Mouse (Mus musculus): ENCODE results near the gene Hoxd4. TPM values are rescaled to one million over a fixed set of nuclear protein-coding genes. Genes with fewer than 3 reads are reported as not detected.

The Hoxd4 gene
- total RNA-seq, 2 experiments from 2014 or later, result 0.25 to 0.26 TPM

DNA sequence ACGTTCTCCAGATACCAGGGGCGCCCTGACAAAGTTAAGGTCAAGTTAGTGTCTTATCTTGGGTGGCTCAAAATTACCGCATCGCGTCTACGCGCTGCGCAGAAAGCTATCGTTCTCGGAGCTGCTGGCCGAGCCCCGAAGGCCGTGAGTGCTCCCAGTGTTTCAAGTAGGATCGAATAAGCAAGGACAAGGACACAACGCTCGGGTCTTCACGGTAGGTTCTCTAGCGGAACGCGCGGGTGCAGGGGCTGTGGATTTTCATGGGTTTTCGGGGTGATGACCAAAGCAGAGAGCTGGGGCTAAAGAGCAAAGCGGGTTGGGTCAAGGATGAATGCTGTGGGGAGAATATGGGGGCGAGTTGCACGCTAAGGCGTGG, 32.1 kb upstream of the Hoxd4 start:
- no peak for DNase-seq

DNA sequence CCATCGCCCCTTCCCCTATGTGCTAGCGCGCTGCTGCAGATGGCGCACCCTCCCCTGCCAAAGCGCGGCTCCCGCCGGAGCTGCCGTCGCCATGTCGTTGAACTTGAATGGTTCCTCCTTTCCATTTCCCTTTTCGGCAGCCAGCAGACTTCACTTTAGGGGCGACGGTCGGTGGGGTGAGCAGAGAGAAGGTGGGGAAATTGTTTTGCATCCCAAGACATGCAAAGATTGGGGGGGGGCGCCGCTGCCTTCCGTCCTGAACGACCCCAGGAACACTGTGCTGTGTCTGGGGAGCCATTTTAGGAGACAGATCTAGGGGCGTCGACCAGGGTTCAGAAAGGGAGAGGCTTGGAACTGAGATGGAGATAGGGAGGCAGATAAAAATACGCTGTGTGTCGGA, 31.7 kb upstream of the Hoxd4 start:
- DNase-seq, result no peak

DNA sequence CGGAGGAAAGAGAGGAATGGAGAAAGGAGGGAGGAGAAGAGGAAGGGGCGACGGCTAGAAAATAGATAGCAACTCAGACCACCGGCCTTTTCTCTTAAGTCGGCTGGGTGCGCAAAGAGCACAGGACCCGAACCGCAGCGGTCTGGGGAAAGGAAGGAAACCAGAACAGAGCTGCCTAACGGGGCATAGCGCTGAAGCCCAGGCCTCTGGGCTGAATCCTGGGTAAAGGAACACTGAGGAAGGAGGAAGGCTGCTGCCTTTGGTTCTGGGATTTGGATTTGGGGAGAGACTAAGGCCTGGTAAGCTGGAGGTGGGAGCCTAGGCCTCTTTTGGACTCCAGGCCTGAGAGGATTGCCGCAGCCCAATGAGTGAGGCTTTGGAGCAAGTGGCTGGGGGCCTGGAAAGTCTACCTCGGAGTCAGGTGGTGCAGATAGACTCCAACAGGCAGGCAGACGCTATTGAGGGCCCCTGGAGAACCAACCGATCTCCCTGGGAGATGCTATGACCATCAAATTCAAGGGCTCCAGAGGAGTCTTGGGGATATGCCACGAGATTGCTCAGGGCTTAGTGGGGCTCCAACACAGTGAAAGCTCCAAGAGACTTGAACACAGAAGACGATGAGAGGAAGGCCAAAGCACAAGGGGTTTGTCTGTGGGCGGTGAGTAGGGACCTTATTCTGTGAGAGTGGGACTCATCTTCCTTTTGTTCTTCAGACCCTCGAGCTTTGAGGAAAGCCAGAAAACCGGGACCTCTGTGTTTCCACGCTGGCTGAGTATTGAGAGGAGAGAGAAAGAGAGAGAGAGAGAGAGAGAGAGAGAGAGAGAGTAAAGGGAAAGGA, 30.9 kb upstream of the Hoxd4 start:
- DNase-seq, result no peak

DNA sequence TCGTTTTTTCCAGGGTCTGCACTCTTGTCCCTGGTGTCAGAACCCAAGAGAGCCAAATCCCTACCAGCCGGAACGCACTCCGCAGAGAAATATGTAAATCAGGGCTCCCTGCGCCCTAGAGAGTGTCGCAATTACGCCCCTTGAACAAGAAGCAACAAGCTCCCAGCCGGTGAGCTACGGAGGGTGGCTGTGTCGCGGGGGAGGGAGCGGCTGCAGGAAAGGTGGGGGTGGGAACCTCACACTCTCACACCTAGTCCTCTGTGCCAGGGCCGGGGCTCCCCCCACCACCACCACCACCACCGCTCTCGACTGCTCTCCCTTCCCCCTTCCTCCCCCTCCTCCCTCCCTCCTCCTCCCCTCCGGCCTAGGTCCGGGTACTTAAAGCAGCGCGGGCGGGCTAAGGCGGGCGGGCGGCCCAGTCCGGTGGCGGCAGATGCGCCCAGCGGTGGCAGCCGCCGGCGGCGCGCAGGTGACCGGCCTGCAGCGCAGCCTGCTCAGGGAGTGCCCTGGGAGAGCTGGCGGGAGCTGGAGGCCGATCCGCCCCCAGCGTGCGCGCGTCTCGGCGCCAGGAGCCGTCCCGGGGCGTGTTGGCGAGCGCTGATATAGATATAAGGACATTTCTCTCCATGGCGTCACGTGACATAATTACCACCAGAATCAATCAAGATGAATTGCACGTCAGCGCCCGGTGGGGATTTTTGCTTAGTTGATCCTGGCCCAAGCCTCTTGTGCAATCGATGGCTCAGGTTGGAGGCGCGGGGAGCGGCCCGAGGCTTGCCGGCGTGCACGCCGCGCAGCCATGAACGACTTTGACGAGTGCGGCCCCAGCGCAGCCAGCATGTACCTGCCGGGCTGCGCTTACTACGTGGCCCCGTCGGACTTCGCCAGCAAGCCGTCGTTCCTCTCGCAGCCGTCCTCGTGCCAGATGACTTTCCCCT, 29.9 kb upstream of the Hoxd4 start:
- no peak for DNase-seq

DNA sequence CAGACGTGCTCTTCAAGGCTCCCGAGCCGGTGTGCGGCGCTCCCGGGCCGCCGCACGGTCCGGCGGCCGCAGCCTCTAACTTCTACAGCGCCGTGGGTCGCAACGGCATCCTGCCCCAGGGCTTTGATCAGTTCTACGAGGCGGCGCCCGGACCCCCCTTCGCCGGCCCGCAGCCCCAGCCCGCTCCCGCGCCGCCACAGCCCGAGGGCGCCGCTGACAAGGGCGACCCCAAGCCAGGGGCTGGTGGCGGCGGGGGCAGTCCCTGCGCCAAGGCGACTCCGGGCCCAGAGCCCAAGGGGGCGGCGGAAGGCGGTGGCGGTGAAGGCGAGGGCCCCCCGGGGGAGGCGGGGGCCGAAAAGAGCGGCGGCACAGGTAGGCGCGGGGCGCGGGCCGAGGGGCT, 28.9 kb upstream of the Hoxd4 start:
- DNase-seq, result no peak

DNA sequence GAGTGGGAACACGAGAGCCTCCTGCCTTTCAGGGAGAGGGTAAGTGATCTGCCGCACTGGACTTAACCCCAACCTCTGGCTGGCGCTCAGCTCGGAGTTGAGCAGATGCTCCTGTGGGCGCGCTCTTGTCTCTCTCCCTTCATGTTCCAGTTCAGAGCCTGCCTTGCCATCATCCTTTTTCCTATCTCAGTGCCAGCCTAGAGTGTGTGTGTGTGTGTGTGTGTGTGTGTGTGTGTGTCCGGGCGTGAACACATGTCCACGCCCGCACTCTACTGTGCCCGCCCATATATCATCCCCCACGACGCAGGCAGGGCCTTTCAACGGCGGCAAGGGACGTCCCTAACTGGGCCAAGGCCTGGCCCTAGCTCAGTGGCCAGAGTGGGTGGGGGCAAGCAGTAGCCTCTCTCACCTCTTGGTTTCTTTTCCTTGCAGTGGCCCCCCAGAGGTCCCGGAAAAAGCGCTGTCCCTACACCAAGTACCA, 28.2 kb upstream of the Hoxd4 start:
- no peak for DNase-seq

DNA sequence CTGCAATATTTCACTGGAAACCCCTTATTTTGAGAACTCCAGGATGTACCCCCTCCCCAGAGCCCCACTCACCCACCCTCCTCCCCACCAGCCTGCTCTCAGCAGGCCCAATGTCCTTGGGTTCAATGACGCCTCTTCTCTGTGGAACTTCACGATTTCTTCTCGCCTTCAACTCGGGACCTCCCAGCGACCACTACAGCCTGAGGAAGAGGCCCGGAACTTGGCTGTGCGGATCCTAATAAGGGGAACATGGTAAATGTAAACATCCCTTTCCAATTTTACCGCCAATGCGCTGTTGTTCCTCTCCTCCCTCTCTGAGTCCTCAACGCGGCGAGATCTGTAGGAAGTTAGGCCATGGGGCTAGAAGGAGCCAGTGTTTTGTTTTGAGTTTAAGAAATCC, 27.6 kb upstream of the Hoxd4 start:
- DNase-seq, result no peak

DNA sequence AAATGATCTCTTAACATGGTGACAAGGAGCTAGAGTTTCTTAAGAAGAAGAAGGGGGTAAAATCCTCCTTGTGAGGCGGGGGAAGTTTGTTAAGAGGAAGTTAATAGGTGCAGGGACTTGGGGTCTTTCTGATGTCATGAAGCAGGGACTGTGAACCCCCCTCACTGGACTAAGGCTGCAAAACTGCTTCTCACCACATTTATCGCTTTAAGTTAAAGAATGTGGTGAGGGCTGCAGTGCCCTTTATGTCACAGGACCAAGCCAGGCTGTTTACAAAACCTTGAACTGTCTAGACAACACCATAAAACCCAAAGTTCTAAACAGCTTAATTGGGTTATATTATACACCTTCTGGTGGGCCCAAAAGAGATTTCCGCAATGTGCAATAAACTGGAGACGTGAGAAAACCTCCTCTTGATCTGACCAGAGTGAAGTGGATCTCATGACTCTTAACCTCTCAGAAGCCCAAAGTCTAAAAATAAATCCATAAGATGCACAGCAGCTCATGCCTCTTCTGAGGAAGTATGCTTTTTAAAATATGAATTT, 26.6 kb upstream of the Hoxd4 start:
- no peak for DNase-seq

DNA sequence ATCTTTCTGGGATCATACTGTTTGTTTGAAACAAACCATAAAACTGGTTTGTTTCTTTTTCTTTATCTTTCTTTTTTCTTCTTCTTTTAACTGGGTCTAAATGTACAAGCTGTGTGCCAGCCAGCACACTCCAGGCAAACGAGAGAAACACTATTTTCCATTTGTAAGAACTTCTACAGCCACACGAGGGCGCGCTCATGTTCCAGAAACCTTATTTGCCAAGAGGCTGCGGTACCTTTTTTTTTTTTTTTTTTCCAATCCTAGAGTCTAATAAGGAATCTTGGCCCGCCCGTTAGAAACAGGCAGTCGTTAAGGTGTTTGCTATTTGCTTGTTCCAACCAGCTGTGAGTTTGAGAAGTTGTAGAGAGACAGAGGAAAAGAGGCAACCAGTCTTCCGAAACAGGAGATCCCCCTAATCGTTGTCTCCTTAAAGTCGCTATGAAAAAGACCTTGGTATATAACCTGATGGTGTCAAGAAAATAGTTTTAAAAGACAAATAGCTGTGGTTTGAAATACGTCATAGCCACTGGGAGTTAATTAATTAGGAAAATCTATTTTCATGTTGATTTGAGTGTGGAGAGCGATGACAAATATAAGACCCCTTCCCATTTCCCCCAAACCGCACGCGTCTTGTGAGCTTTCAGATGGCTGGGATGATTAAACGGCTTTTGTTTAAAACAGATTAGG, 25.3 kb upstream of the Hoxd4 start:
- DNase-seq, result peak; percentile 52 to 74

DNA sequence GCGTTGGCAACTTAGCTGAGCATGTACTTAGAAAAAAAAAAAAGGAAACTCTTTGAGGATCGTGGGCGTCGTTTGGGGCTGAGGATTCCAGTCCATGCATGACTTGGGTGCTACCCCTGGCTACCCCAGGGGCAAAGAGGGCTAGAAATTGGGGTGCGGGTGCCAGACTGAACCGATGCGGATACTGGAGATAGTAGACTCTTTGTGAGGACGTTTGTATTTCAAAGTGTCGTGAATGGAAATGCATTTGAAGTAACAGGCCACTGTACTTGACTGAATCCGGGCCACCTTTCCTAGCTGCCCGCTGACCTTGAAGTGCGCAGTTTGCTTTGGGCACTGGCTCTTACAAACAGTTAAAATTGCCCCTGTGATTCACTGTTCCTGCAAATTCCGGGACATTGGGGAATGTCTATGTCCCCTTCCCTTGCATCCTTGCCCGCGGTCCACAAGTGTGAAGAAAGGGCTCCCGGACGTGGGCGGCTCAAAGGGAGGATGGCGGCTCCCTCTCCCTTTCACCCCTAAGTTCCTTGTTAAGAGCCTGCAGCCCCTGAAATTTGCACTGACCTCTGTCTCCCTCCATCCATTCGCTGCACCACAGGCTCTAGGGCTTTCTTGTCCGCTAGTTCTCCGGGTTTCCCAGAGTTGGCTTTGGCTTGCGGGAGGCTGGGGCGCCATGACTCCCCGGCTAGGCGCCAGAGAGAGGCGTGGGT, 24.6 kb upstream of the Hoxd4 start:
- no peak for DNase-seq

DNA sequence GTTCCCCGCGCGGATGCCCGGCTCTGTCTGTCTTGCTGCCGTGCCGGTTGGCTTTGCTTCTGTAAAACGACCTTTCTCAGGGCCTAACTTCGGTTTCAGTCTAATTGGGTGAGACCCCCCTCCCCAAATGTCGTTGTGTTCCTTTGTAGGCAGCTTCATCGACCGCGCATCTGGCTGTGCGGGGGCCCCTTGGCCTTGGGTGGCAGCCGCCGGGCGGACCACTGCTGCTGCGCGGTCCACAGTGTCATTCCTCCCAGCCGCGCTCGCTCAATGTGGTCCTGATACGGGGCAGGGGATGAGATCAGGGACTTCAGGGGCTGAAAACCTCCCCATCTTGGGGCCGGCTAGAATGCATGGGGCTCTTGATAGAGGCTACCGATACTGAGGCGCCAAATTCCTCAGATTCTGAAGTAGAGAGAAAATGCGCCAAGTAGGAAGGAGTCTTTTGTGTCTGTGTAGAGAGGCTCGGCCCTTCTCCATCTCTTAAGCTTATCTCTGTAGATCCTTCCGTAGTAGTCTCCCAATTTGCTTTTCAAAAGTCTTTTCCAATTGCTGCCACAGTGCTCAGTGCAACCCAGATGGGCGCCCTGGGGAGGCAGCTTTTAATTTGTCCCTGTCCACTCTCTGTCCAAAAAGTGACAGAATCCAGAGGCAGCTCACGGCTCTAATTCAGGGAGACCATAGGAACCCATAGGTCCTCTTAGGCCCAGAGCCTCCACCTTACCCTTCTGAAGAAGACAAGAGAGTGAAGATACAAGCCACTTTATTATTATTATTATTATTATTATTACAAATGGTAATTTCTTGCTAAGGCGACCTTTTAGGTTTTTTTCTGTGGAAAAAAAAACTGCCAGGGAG, 23.8 kb upstream of the Hoxd4 start:
- DNase-seq, result no peak

DNA sequence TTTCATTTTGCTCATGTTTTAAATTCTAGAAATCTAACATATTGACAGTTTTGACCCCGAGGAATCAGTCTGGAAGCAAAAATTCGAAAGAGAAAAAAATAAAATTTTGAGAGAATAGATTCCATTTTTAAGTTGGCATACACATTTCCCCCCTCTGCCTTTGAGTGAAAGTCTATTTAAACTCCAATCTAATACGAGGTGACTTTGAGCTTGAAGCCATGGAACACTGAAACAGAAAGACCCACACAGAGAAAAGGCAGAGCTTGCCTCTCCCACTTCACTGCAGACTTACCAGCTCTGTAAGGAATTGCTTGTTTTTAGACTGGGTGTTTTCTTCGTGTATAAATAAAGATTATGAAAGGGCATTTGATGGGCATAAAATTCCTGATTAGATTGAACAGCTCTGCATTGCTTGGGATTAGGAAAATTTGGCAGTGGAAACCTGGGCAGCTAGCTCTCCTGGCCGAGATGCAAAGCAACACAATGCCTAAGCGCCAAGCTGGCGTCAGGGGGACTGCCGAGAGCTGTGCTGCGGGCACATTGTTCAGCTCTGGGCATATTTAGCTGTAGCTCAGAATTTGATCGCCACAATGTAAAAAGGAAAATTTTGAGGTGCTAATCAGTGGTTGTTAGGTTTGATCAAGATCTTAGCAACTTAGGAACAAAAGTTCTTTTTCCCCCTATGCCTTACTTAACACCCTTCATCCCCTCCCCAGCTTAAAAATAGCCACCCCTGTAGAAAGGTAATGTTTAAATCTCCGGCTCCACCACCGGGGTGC, 22.7 kb upstream of the Hoxd4 start:
- no peak for DNase-seq

DNA sequence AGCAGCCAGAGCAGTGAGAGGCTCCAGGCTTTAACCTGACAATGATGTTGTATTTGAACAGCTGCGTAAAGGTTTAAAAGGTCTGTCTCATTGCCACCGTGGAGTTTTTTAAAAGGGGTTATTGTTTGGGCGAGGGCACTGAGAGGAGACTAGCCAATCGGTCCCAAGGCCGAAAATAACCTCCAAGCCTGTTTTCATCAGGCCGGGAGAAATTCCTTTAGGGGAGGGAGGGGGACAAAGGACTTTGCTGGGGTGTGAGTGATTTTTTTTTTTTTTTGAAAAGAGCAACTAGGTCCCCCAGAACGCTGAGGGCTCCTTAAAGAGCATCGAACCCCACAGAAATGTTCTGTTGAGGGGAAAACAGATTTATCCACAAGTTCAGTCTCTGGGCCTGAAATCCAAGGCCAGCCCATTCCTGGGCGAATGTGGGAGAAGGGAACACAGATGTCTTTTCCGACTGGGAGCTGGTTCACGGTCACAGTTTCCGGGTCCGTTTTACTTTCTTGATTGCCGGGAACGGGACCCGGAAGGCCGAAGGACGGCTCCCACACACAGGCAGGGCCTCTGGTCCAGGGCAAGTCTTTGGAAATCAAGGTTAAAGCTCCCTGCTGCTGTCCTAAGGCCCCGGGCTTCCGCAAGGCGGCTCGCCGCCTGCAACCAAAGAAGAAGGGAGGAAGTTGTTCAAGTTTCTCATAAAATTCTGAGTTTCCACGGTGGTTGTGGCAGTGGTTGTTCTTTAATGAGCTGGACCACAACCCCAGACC, 22.0 kb upstream of the Hoxd4 start:
- no peak for DNase-seq

DNA sequence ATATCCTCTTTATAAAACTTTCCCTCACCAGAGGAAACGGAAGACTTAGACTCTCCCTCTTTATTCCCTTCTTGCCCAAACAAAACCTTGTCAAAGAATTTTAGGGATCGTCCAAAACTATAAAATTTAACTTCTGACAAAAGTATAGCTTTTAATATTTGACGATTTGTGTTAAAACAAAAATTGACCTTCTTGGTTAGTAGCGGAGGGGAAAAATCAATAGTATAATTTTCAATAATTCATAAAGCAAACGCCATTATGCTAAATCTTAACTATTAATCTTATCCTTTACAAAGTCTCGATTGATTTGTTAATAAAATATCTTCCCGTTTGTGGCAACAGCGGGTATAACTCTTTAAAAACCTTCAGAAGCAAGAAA, 21.4 kb upstream of the Hoxd4 start:
- DNase-seq, result no peak

DNA sequence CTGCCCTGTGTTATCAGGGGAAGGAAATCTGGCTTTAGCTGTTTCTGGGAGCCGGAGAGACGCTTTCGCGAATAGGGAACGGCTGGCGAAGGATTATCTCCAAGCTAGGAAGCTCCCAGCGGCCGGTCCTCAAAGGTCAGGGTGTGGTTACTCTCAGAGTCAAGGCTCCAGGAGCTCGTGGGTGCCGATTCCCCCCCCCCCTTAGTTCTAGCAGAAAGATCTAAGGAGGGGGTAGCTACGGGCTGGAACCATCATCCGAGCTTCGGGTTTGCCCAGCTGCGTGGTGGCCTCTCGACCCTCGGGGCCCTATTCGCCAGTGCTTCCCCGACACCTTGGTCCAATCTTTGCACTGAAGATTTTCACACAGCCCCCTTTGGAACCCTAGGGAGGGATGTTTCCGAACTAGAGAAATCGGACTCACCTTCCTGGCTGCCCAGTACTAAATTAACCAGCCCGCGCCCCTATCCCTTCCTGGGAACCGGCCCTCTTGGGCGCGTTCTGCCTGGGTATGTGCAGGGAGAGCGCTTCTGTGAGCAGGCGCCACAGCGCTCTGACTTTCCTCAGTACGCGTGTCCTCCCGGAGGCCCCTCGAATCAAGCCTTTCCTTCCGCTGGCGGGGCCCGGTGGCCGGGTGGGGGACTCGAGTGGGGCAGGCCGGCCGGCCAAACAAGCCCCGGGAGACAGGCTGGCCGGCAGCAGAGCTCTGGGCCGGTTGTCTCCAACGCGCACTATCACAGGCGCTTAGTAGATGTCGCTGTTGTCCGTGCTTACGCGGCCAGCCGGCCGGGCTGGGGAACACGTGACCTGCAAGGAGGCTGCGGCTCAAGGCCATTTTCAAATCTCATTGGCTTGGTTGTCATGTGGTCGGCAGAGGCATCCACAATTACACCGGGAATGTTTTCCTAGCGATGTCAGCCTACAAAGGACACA, 20.4 kb upstream of the Hoxd4 start, which contains the start of gene Hoxd10:
Gene Hoxd10 (plus strand): TSS at position 903 of the 930 bp plus-strand sequence.
- peak in 1 of 2 experiments; percentile 50 for DNase-seq

DNA sequence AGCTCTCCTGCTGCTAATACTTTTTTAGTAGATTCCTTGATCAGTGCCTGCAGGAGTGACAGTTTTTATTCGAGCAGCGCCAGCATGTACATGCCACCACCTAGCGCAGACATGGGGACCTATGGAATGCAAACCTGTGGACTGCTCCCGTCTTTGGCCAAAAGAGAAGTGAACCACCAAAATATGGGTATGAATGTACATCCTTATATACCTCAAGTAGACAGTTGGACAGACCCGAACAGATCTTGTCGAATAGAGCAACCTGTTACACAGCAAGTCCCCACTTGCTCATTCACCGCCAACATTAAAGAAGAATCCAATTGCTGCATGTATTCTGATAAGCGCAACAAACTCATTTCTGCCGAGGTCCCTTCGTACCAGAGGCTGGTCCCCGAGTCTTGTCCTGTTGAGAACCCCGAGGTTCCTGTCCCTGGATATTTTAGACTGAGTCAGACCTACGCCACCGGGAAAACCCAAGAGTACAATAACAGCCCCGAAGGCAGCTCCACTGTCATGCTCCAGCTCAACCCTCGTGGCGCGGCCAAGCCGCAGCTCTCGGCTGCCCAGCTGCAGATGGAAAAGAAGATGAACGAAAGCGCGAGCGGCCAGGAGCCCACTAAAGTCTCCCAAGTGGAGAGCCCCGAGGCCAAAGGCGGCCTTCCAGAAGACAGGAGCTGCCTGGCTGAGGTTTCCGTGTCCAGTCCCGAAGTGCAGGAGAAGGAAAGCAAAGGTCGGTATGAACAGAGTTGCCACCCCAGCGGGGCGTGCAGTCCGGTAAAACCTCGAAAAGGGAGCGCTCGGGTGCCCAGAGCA, 19.5 kb upstream of the Hoxd4 start:
- no peak for DNase-seq
